Mouse (Mus musculus) c-Kit-positive CD71-positive TER-119-positive erythroid progenitor cells, embryonic 14.5 days (primary cell): ENCODE results near the gene Kif15.

Experiments
- DNase-seq: peaks from one replicate; pipeline ENCODE4 v3.0.0-alpha.2; 2013; ENCODE audit warnings: low spot score

Gene Kif15

GRCm38 (mm10) chr9:122950643-122951475 lies at the start of gene Kif15, which contains the start of gene 1110059G10Rik:
Gene Kif15, plus strand, starts transcription at chr9:122951046.
Gene 1110059G10Rik, minus strand, starts transcription at chr9:122951000.
- peak; percentile 94 for DNase-seq

GRCm38 (mm10) chr9:122901047-122901446 lies 49.8 kb upstream of the Kif15 start:
- DNase-seq, result no peak

- no peak for DNase-seq
Measured at GRCm38 (mm10) chr9:122902717-122903535, 47.9 kb upstream of the Kif15 start.

GRCm38 (mm10) chr9:122922436-122922835 lies 28.4 kb upstream of the Kif15 start:
- no peak for DNase-seq

- no peak for DNase-seq
Measured at GRCm38 (mm10) chr9:122922936-122923381, 27.9 kb upstream of the Kif15 start, which contains the start of gene Zfp105. Gene Zfp105, plus strand, starts transcription at chr9:122923072.

GRCm38 (mm10) chr9:122928915-122929314 lies 21.9 kb upstream of the Kif15 start:
- DNase-seq, result no peak

GRCm38 (mm10) chr9:122998406-122999192 lies 47.8 kb downstream of the Kif15 start:
- DNase-seq, result no peak

- no peak for DNase-seq
Measured at GRCm38 (mm10) chr9:122999193-122999586, 48.3 kb downstream of the Kif15 start.

- no peak for DNase-seq
Measured at GRCm38 (mm10) chr9:123004718-123005117, 53.9 kb downstream of the Kif15 start.

- DNase-seq, result no peak
Measured at GRCm38 (mm10) chr9:123006071-123006470, 55.2 kb downstream of the Kif15 start.

GRCm38 (mm10) chr9:123020995-123021631 lies 70.3 kb downstream of the Kif15 start, which contains the start of gene Tmem42:
Gene Tmem42, plus strand, starts transcription at chr9:123021326.
- DNase-seq, result peak; percentile 71

GRCm38 (mm10) chr9:123021636-123022379 lies 71.0 kb downstream of the Kif15 start:
- DNase-seq, result peak; percentile 16

- DNase-seq, result no peak
Measured at GRCm38 (mm10) chr9:123024201-123024600, 73.4 kb downstream of the Kif15 start.

GRCm38 (mm10) chr9:123031496-123032246 lies 80.8 kb downstream of the Kif15 start:
- no peak for DNase-seq

GRCm38 (mm10) chr9:123034426-123034825 lies 83.6 kb downstream of the Kif15 start, which contains the start of gene Tgm4:
Gene Tgm4, plus strand, starts transcription at chr9:123034726.
- DNase-seq, result no peak

- no peak for DNase-seq
Measured at GRCm38 (mm10) chr9:123047665-123048064, 96.8 kb downstream of the Kif15 start.

GRCm38 (mm10) chr9:123058724-123059292 lies 108.0 kb downstream of the Kif15 start:
- DNase-seq, result peak; percentile 4

- no peak for DNase-seq
Measured at GRCm38 (mm10) chr9:123060172-123060571, 109.3 kb downstream of the Kif15 start.
